Mouse (Mus musculus) CH12.LX (cell line): ENCODE data around the gene Tbx5.

ENCODE experiments used
- CHD2 ChIP-seq: IDR thresholded peaks from 2 replicates; pipeline ENCODE4 v1.6.1; 2011; ENCODE audit warnings: low read length, improper control_type of control experiment
- CTCF ChIP-seq, 2 experiments: IDR thresholded peaks in 1 of 2; conservative IDR thresholded peaks in 1 of 2; 2 replicates each; pipeline ENCODE4 v1.5.1; 2011 to 2012; ENCODE audit warnings: low read depth in 2 of 2, low read length in 2 of 2, improper control_type of control experiment in 1 of 2, inconsistent platforms in 1 of 2, mild to moderate bottlenecking in 1 of 2, moderate library complexity in 1 of 2
- JUN ChIP-seq: IDR thresholded peaks from 2 replicates; pipeline ENCODE4 v1.6.1; 2011; ENCODE audit warnings: low read depth, mild to moderate bottlenecking, low read length, improper control_type of control experiment, moderate library complexity; ENCODE audit not compliant: insufficient read depth
- MAZ ChIP-seq: IDR thresholded peaks from 2 replicates; pipeline ENCODE4 v1.6.1; 2012; ENCODE audit warnings: low read depth, mild to moderate bottlenecking, inconsistent platforms, low read length, improper control_type of control experiment, moderate library complexity
- POLR2A ChIP-seq: IDR thresholded peaks from 2 replicates; pipeline ENCODE4 v1.6.1; 2011; ENCODE audit warnings: low read depth, mild to moderate bottlenecking, improper control_type of control experiment, low read length
- RCOR1 ChIP-seq: conservative IDR thresholded peaks from 2 replicates; pipeline ENCODE4 v1.6.1; 2012; ENCODE audit warnings: low read depth, mild to moderate bottlenecking, inconsistent platforms, low read length, improper control_type of control experiment

DNA sequence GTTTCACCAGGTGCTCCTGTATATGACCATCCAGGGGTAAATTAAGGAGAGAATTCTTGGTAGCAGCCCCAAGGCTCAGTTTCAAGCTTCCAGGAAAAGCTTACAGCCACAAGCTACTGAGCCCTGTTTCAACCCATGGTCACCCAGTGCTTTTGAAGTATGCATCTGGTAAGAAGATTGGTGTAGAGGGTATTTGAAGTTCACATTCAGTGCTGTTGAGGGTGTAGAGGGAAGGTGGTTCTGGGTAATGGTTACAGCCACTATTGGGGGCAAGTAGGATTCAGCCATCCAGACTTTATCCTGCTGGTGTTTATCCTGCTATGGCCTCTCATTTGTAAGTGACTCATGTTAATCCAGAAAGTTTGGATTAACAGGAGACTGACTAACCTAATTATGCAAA is 26.0 kb upstream of the Tbx5 start:
- TF ChIP-seq POLR2A = no peak
- no peak for TF ChIP-seq RCOR1
- TF ChIP-seq MAZ = no peak
- no peak for TF ChIP-seq JUN
- TF ChIP-seq CTCF (conservative IDR thresholded peaks at IDR 0.05 in 1 of 2, IDR thresholded peaks at IDR 0.05 in 1 of 2; ENCODE audit: low read depth in 2 of 2, low read length in 2 of 2) = no peak
- TF ChIP-seq CHD2 = no peak
